Mouse (Mus musculus) CD4-positive, CD25-positive, alpha-beta regulatory T cell (primary cell): ENCODE results near the gene 1300017J02Rik. TPM values are rescaled to one million over a fixed set of nuclear protein-coding genes. Genes with fewer than 3 reads are reported as not detected.

ENCODE experiments used
- polyA plus RNA-seq: library from polyadenylated mRNA; unstranded; fragments of 100-300 nt; shearing (Covaris generic); gene quantifications from one replicate; pipeline ENCODE4 v1.2.1, GENCODE M21; 2017

1300017J02Rik gene
- polyA plus RNA-seq = 1.3 TPM

GRCm38 (mm10) chr9:103304927-103305326 is at the start of gene 1300017J02Rik, which contains the start of gene Topbp1:
Gene 1300017J02Rik (minus strand): TSS chr9:103305082.
Gene Topbp1 (plus strand): TSS chr9:103305215.

DNA sequence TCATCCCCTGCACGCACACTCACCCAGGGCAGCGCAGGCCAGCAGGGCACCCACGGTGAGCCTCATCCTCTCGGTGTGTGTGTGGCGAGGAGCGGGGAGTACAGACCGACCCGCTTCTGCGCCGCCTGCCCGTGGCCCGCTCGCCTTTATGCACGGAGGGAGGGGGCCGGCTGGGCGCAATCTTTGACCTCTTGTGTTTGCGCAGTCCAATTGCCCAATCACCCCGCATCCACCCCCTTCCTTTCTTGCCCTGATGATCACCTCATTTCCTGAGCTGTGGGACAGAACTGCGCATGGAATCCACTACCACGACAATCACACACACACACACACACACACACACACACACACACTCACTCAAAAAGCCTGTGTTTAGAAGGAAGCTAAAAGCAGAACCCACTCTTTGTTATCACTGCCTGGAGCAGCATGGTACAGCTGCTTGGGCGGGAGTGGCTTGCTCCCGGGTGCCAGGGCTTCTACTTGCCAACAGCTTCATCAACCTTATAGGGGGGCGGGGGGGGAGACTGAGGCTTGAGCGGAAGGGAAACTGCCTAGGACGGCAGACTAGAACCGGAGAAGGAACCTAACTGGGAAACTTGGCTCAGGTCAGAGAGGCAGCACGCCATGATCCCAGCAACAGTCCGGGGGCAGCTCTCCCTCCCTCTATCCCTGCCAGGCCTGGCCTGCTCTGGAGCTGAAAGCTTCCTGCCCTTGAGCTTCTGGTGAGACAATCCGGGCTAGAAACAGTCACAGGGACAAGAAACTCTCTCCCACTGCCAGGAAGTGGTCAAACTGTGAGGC is 74.5 kb downstream of the 1300017J02Rik start, which contains the start of the genes Gm20425 and Trf:
Gm20425 (minus strand) TSS at position 157 of the 801 bp plus-strand sequence.
Trf (minus strand) TSS at position 294 of the 801 bp plus-strand sequence.

DNA sequence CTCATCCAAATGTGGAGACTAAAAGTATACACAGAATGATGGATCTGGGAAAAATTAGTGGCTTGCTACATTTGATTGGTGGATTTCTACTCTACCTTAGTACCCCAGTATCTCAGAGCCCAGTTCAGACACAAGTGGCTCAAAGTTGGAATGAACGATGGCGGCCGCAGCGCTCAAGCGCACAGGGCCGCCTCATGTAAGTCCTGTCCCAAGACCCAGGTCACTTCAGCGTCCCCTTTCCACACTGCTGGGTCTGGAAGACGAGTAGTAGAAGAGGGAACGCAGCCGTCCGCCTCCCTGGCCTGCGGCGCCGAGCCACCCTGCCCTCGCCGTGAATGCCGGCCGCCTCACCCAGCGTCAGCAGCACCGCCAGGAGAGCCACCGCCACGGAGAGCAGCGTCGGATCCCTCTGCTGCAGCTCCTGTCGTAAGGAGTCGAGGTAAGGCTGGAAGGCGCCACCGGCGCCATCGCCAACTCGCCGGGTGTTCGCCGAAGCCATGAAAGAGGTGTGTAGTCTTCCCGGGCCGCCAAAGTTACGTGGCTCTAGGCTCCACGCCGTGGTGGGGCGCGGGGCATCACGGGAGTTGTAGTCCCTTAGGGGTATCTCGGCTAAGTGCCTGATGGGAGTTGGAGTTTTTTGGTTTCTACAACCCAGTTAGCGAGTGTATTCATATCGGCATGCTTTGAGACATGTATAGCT is 103.2 kb downstream of the 1300017J02Rik start, which contains the start of gene Srprb:
Srprb (minus strand) TSS at position 577 of the 700 bp plus-strand sequence.

Other genes starting within 250 kb of the 1300017J02Rik start
- 26.1 TPM for gene Rab6b, start 193.3 kb downstream of the 1300017J02Rik start, polyA plus RNA-seq
- gene Srprb, start 102.9 kb downstream of the 1300017J02Rik start, polyA plus RNA-seq = 40.4 TPM
- gene Gm20425, start 74.8 kb downstream of the 1300017J02Rik start, polyA plus RNA-seq = 2.1 TPM
- 5.6 TPM for gene Trf, start 74.6 kb downstream of the 1300017J02Rik start, polyA plus RNA-seq
- 57.0 TPM for gene Topbp1, start 133 bp upstream of the 1300017J02Rik start, polyA plus RNA-seq
- gene Cdv3, start 60.8 kb upstream of the 1300017J02Rik start, polyA plus RNA-seq = 58.4 TPM
- gene Bfsp2, start 175.3 kb upstream of the 1300017J02Rik start, polyA plus RNA-seq = 0.95 TPM